Mouse (Mus musculus) lung, adult 2 months (tissue): ENCODE measurements around the gene Ppp1r13l.

Experiments
- CTCF ChIP-seq: fragments of 200-500 bp; IDR thresholded peaks from 2 replicates; pipeline ENCODE4 v1.5.1; 2011; ENCODE audit warnings: mild to moderate bottlenecking, low read length, control low read depth; ENCODE audit not compliant: insufficient read depth
- POLR2A ChIP-seq: fragments of 200-500 bp; IDR thresholded peaks from 2 replicates; pipeline ENCODE4 v1.6.1; 2011; ENCODE audit warnings: low read depth, mild to moderate bottlenecking, control low read depth, low read length, borderline replicate concordance; ENCODE audit errors: extremely low read depth

DNA sequence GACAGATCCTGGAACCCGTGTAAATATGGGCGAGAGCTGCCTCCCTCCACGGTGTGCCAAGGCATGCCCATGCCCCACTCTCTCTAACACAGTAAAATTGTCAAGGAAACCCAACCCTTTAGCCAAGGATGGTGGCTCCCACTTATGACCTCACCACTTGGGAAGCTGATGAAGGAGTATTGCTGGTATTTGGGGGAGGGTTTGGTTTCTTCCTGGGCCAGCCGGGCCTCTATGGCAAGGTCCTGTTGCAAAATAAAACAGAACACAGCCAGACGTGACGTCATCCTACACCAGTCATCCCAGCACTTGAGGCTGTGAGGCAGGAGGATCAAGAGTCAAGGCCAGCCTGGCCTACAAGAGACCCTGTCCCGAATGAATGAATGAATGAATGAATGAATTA, 21.0 kb upstream of the Ppp1r13l start:
- no peak for TF ChIP-seq CTCF
- TF ChIP-seq POLR2A: no peak
